Comparison of ENCODE assay signal across 17 mouse cellular contexts in genomic region chr8:124464641-124465040, GRCm38 (mm10). TPM values are rescaled to one million over a fixed set of nuclear protein-coding genes. Genes with fewer than 3 reads are reported as not detected.
"Had no signal": no experiment of that assay in that cellular context is flagged by ENCODE, and none has a peak within 500 bp of the region (broad histone marks: within the 10 kb centered on the region; RNA-seq: fewer than 3 reads in every experiment).

No protein-coding gene starts in this region.

- H3K4me3 ChIP-seq: neural tube, embryonic 12.5 days; neural tube, embryonic 13.5 days; neural tube, embryonic 15.5 days; stomach, embryonic 15.5 days had no signal

- DNase-seq: retina, postnatal 1 day; right cerebral cortex, postnatal 14 days; right cerebral cortex, postnatal 25 days; right cerebral cortex, postnatal 4 days; spleen, adult 18-20 months; thymus, adult 18-20 months; thymus, adult 2 months; thymus, postnatal 14 days; thymus, postnatal 25 days; thymus, postnatal 36 days; thymus, postnatal 4 days had no signal

- H3K27ac ChIP-seq: neural tube, embryonic 12.5 days; neural tube, embryonic 13.5 days; neural tube, embryonic 15.5 days; stomach, embryonic 15.5 days; stomach, postnatal 0 days had no signal

RNA-seq across cellular contexts. Expression of gene Pgbd5, which starts 25.2 kb away (rescaled TPM):
- total RNA-seq: neutrophil, adult 5-6 weeks had no signal
